Mouse (Mus musculus): Measurements from ENCODE around the gene Prr22.

Gene Prr22

DNA sequence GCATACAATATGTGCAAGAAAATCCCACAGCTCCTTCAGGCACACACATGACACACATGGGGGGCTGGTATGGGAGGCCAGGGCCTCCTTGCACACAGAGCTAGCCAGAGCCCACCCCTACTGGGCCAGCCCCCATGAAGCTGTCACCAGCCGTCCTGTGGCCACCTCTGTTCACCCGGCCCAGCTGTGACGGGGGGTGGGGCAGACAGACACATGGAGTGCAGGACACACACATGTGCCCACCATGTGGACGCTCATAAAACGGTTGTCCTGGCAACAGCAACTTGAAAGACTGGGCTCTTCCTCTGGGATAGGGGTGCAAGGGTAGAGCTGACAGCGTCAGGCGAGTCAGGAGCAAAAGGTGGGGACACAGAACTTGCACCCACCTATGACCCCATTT is 10.8 kb upstream of the Prr22 start:
- DNase-seq (ENCODE audit: extremely low read depth, low read depth, low spot score) = no peak

DNA sequence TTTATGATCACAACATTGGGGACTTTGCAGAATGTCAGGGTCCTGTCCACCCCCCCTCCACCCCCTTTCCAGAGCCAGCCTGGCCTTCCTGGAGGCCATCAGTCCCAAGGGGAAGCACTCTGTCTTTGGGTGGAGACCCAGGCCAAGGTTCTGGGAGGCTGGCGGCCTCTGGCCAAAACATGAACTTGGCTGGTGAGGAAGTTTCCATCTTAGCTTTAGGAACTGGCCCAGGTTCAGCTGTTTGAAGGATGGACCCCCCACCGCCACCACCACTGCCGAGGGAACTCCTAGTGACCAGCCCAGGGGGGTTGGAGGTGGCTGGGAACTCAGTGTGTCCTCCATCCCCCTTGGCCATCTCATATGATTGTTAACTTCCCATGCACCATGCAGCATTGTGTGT is 9.0 kb upstream of the Prr22 start:
- DNase-seq (ENCODE audit: extremely low read depth, low read depth, low spot score) = no peak

DNA sequence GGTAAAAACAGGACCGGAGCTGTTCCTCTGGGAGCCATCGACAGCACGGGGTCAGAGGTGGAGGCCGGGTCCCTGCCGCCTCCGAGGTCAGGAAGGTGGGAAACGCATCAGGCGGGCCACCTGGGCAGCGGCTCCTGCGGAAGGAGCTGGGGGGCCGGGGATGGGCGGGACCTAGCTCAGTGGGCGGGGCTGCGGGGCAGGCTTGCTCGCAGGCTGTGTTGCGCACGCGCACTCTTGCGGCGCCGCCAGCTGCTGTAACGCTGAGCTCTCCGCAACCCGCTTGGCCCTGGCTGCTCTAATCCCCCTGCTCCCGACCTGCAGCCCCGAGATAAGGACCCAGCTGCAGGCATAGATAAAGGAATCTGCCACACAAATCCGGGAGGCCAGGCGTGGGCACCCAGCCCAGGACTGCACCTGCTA is 8.0 kb upstream of the Prr22 start:
- no peak for DNase-seq (ENCODE audit: extremely low read depth, low read depth, low spot score)

DNA sequence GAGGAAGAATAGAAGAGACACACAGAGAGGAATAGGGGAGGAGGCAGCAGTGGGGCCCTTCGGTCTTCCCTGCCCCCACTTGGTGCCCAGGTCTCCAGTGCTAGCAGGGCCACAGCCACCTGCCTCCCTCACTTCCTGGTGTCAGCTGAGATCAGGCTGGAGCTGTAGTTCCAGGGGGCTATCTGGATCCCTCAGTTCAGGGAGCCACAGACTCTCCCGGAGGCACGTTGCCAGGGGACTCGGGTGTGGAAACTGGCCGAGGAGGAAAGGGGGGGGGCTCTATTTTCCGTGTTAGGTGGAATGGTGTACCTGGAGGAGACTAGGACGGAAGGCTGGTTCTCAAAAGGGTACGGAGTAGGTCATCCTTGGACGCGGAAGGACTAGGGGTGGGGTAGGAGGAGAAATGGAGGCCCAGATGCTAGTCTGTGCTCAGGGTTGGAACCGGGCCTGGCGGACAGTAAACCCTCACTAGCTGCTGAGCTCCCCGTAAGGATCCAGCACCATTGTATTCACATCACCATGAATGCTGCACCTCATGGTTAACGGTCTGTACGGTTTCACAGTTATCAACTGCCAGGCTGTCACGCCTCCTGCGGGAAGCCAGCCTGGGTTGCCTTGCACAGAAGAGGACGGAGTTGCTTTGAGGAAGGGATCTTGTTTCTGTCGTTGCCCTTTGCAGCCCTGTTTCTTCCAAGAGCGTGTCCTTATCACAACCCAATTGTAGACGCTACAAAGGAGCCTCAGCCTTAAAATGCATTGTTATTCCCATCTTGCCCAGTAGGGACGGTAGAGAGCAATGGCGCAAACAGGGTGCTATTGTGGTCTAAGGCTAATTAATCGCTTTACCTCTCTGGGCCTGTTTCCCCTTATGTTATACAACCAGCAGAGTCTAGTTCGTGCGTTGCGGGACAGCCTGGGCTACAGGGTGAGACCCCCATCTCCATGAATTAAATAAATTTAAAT is 7.0 kb upstream of the Prr22 start:
- DNase-seq (ENCODE audit: extremely low read depth, low read depth, low spot score) = no peak

DNA sequence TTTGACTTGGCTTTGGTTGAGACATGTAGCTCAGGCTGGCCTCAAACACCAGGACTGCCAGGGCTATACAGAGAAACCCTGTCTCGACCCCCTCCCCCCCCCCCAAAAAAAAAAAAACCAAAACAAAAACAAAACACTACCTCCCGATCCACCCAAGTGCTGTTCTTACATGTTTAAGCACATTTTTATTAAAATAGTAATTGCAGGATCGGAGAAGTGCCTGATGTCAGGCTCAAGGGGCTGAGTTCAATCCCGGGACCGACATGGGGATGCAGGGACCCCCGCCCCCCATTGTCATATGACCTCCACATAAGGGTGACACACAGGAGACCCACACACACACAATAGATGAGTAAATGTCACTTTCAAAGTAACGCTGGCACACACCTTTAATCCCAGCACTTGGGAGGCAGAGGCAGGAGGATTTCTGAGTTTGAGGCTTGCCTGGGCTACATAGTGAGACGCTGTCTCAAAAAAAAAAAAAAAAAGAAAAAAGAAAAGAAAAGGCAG is 6.3 kb upstream of the Prr22 start:
- no peak for DNase-seq (ENCODE audit: extremely low read depth, low read depth, low spot score)

DNA sequence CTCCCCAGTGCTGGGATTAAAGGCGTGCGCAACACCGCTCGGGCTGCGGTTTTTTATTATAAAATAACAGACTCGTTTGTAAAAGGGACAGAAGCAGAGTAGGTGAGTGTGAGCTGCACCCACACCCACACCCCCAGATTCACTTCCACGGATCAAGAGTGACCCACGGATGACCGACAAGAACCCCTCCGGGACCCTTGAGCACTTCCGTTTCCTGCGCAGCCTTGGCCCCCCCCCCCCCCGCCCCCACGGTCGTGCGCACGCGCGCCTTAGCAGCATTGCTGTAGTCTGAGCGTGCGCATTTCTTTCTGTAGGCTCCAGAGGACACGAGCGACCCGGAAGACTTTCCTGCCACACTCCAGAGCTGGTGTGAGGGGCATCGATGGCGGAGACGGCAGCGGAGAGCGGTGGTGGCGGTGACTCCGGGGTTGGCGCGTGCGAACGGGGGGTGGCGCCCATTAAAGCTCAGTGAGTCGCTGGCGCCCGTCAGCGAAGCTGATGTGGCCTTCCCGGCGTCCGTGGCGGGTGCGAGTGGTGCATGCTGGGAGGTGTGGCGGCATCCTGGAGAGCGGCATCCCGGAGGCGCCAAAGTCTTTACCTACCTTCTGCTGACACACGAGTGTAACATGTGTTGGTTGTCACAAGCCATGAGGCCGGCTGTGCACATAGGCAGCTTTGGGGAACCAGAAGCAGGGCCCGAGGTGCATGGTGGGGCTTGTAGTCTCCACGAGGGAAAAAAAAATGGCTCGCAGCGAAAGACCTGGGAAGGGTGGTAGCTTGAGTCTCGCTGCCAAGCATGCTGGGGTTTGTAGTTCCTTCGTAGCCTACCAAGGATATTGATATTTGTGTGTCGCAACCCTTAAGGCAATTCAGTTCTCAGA is 5.3 kb upstream of the Prr22 start, which contains the start of gene Dus3l:
TSS of gene Dus3l (plus strand) at position 284 of the 881 bp plus-strand sequence.
- DNase-seq (ENCODE audit: extremely low read depth, low read depth, low spot score) = peak; percentile 82

DNA sequence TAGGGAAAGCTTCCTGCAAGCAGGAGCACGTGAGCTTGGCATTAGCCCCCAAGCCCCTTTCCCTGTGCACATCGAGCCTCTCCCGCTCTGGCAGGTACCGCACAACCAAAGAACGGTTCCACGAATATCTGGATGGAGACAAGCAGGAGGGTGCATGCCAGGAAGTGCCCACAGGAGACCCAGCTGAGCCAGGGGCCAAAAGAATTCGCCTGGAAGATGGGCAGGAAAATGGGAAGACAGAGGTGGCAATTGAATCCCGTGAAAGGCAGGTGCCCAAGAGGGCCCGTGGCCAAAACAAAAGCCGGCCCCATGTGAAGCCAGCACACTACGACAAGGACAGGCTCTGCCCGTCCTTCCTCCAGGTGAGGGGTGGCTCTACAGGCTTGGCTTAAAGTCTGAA is 4.6 kb upstream of the Prr22 start:
- no peak for DNase-seq (ENCODE audit: extremely low read depth, low read depth, low spot score)

DNA sequence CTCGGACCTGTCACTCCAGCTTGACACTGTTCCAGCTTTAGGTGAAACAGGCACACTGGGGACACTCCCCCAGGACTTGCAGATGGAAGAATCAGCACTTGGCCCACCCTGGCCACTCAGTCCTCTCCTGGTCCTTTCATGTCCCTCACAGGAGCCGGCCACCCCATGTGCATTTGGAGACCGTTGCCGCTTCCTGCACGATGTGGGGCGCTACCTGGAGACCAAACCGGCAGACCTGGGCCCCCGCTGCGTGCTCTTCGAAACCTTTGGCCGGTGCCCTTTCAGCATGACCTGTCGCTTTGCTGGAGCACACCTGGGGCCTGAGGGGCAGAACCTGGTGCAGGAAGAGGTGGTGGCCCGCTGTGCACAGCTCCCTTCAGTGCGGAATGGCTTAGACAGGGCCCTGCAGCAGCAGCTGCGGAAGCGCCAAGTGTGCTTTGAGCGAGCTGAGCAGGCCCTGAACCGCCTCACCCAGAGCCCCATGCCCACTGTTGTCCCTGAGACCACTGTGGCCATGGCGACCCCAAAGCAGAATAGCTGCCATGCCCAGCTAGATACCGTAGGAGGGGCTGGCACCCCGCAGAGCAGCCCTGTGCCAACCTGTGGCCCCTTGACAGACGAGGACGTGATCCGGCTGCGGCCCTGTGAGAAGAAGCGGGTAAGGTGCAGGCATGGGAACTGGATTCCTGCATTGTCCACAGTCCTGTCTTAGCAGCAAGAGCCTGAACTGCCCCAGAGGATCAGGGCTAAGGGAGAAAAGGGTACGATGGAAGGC is 3.2 kb upstream of the Prr22 start:
- DNase-seq (ENCODE audit: extremely low read depth, low read depth, low spot score) = no peak

DNA sequence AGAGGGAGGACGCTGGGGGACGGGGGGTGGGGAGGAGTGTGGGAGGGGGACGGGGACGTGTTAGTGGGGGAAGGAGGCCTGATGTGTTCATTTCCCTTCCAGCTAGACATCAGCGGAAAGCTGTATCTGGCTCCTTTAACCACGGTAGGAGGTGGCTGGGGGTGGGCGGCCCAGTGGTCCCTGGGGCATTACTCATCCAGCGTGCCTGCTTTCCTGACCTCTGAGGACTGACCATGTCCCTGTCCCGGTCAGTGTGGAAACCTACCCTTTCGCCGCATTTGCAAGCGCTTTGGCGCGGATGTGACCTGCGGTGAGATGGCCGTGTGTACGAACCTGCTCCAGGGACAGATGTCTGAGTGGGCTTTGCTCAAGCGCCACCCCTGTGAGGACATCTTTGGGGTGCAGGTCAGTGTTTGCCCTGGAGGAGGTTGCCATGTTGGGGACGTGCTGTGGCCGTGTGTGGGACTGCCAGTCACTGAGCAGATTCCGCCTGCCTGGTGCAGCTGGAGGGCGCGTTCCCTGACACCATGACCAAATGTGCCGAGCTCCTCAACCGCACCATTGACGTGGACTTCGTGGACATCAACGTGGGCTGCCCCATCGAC is 2.4 kb upstream of the Prr22 start:
- no peak for DNase-seq (ENCODE audit: extremely low read depth, low read depth, low spot score)

DNA sequence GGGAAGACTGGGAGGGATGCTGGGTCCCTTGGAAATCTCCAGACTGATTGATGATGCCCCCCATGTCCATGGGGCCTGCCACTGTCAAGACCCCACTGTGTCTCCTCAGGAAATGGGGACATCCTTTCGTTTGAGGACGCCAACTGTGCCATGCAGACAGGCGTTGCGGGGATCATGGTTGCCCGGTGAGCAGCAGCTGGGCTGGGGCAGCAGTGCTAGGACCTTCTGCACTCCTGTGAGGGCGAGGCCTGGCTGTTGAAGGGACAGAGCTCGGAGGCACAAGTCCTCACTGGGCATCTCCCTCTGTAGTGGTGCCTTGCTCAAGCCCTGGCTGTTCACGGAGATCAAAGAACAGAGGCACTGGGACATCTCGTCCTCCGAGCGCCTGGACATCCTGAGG is 1.1 kb upstream of the Prr22 start:
- DNase-seq (ENCODE audit: extremely low read depth, low read depth, low spot score) = no peak

DNA sequence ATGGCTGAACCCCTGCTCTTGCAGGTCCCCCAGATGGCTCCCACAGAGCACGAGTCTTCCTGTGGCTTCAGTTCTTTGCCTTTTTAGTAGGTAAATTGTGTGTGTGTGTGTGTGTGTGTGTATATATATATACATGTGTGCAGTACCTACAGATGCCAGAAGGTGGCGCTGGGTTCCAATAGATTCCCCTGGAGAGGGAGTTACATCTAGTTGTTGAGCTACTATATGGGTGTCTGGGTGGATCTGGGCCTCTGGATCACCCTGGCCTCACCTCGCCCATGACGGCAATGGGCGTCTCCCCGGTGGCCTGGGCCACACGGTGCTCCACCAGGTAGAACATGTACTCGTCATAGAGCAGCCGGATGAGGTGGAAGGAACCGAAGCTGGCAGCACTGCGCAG is 7.5 kb downstream of the Prr22 start:
- DNase-seq (ENCODE audit: extremely low read depth, low read depth, low spot score) = no peak

DNA sequence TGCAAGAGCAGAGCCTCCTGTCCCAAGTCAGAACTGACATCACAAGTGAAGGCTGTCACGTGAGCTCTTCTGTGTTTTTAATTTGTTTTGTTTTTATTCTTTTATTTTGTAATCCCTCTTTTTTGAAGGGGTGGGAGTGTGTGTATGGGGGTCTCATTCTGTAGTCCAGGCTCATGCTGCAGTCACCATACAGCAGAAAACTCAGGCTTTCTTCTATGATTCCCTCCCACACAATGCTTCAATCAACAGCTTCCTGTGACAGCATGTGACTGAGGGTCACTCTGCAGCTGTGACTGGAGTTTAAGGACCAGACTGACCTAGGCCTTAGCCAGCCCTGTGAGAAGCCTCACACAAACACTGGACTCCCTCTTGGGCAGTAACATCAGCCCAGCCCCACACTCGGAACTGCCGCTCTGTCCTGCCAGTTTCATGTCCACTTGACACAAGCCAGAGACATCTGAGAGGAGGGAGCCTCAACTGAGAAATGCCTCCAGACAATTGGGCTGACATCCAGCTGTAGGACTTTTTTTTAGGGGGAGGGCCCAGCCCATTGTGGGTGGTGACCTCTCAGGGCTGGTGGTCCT is 8.8 kb downstream of the Prr22 start:
- no peak for DNase-seq (ENCODE audit: extremely low read depth, low read depth, low spot score)

DNA sequence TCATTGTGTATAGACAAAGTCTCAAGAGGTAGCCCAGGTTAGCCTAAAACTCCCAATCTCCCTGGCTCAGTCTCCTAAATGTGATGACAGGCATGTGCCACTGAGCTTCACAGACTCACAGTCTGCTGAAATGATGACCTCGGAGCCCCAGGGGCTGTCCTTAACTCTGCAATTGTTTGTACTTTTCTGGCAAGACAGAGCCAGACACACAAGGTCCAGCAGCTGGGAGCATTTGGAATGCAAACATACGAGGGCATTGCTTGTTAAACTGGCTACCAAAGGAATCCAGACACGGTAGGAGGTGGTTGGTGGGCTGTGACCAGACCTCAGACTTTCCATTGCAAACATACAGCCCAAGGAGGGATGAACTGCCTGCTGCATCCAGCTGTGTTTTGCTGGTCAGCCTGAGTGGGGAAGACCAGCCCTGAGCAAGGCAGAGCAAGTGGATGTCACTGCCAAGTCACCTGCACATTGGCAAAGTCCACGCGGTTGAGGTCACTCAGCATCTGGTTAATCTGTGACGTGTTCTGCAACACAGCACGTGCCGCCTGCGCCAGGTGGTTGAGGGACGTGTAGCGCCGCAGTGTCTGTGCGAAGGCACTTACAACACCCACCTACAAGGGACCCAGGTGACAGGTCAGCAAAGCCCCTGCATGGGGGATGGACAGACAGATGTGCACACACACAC is 10.4 kb downstream of the Prr22 start:
- no peak for DNase-seq (ENCODE audit: extremely low read depth, low read depth, low spot score)

DNA sequence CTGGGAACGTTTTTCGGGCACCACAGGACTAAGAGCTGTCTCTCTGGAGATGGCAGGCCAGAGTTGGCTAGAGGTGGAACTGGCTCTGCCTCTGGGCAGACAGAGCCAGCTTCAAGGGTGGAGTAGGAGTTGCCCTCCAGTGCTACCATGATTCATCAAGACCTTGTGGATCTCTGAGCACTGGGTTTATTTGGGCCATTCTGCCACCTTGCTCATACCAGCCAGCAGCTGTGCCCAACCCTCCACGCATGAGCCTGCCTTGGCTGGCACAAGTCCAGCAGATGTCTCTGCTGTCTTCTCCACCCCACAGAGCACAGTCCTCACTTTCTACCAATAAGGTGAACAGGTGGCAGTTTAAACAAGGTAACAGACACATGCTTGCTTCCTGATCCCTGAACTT is 18.8 kb downstream of the Prr22 start:
- DNase-seq (ENCODE audit: extremely low read depth, low read depth, low spot score) = no peak

DNA sequence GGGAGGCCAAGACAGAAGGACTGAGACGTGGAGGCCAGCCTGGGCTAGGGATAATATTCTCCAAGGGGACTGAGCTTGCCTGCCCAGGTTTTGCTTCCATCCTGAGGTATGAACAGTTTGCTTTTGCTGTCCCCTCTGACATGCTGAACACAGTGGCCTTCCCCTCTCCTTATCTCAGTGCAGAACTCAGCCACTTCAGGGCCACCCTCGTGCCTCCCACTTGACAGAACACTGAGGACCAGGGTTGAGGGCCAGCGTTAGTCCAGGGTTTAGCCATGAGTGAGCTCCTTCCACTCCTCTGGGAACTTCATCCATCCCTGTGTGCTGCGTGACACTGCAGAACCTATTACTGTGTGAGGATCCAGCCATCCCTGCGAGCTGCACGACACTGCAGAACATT is 19.2 kb downstream of the Prr22 start:
- DNase-seq (ENCODE audit: extremely low read depth, low read depth, low spot score) = no peak

DNA sequence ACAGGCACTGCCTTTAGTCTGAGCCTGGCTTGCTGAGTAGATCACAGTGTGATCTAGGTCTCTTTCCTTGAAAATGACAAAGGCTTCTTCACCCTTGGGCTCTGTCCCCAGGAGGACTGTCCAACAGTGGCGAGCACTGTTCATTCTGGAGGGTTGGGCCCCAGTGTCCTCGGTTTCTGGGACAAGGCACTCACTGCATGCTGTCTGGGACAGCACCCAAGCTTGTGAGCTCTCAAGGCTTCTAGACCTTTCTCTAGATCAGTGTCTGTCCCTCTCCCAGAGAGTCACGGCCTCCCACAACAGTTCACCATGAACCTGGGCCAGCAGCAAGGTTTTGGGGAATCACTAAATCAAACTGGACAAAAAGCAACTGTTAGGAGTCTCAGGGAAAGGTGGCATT is 22.5 kb downstream of the Prr22 start:
- no peak for DNase-seq (ENCODE audit: extremely low read depth, low read depth, low spot score)

DNA sequence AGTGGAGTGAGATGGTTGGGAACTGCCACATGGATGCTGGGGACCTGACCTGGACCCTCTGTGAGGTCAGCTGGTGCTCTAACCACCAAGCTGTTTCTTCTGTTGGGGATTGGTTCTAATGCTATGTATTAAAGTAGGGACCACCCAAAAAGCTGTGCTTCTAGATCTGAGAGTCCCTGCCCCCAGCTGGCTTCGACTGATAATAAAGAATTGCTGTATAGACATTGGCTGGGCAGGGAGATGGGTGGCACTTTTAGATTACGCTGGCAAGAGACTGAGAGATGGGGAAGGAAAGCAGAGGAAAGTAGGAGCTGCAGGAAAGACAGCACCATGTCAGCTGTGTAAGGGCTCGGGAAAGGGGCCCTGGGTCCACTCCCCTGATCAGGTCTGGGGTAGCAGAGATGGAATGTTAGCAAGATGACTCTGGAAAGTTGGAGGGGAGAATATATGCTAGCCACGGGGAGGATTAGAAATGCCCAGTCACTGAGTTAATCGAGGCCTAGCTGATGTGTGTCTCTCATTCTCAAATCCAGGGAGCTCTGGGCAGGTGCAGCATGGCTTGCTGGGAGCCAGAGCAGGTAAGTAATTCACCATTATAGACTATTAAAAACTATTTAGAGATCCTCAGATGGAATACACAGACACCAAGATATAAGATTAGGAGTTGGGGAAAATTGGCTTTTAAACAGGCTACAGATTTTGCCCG is 23.7 kb downstream of the Prr22 start:
- DNase-seq (ENCODE audit: extremely low read depth, low read depth, low spot score) = no peak

DNA sequence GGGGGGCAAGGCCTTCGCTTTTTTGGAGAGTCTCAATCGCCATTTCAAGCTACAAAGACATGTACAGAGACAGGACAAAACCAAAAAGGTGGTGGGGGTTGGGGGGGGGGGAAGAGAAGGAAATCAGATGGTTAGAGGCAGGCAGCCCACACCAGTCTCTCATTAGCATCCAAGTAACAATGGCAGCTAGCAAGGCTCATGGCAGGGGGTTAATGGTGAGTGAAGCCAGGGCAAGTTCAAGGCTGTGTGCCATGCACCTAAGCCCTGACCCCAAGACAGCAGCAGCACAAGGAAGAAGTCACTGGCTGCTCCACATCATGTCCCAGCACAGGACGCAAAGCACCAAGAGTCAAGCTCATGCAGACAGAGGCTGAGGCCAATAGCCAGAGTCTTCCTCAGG is 29.2 kb downstream of the Prr22 start:
- no peak for DNase-seq (ENCODE audit: extremely low read depth, low read depth, low spot score)

DNA sequence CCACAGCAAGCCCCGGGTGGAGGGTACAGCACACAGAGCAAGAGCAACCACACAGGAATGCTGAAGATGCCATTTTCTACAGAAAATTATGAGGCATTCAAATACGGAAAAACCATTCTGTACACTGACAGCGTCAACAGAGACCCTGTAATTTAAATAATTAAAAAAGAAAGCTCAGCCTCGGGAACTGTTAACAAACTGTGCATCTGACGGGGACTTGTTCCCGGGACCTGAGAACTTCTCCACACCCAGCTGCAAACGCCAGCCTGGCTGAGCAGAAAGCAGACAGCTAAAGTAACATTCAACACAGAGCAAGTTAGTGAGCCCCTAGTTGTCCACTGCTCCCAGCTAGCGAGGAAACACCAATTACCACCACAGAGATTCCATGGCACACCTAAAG is 32.0 kb downstream of the Prr22 start:
- DNase-seq (ENCODE audit: extremely low read depth, low read depth, low spot score) = no peak
